Mouse (Mus musculus) liver, postnatal 0 days (tissue): ENCODE results near the gene Pacsin3.

Experiments
- CTCF ChIP-seq: sonication (generic); IDR thresholded peaks from 2 replicates; pipeline ENCODE4 v1.5.1; 2016; ENCODE audit warnings: antibody characterized with exemption, low read depth
- EP300 ChIP-seq: IDR thresholded peaks from 2 replicates; pipeline ENCODE4 v1.6.1; 2016; ENCODE audit warnings: antibody characterized with exemption, low read depth, mild to moderate bottlenecking

- TF ChIP-seq CTCF = no peak
- no peak for TF ChIP-seq EP300
These were observed 28.2 kb downstream of the Pacsin3 start for GRCm38 (mm10) chr2:91283972-91284371.
